Mouse (Mus musculus) monocyte, adult 2 months (primary cell): Measurements from ENCODE around the gene Dupd1.
A peak's percentile ranks its signal among the peaks of the same experiment; 100 is the strongest.

Experiments
- DNase-seq, 2 experiments: peaks; one replicate each; pipeline ENCODE4 v3.0.0; 2022; ENCODE audit warnings: low spot score in 2 of 2, low read depth in 1 of 2

Dupd1 gene

DNA sequence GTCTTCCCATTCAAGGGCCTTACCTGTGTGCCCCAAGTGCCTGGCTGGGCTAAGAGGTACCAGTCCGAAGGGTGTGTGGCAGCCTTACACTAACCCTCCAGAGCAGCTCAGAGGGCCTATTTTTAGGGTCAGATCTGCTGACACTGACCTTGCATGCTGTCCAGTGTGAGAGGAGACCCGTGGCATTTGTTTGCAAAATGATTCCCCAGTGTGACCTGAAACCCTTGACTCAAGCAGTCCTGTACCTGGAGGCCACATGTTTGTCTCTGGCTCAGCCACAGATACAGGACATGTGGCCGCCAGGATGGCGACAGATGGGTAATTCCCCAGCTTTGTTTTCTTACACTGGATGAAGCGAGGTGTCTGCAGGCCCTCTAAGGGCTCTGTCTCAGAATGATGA, at the start of gene Dupd1:
TSS of gene Dupd1 (minus strand) at position 91 of the 400 bp plus-strand sequence.
- no peak for DNase-seq

DNA sequence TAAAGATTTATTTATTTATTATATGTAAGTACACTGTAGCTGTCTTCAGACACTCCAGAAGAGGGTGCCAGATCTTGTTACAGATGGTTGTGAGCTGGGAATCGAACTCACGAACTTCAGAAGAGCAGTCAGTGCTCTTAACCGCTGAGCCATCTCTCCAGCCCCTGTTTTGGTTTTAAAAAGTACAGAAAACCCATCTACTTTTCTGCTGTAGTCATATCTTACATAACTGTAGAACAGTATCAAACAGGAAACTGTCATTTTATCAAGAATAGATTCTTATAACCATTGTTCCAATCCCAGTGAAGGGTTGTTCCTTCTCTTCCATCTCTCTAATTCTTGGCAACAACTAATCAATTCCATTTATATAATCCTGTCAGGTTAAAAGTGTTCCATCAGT, 49.4 kb upstream of the Dupd1 start:
- DNase-seq: no peak

DNA sequence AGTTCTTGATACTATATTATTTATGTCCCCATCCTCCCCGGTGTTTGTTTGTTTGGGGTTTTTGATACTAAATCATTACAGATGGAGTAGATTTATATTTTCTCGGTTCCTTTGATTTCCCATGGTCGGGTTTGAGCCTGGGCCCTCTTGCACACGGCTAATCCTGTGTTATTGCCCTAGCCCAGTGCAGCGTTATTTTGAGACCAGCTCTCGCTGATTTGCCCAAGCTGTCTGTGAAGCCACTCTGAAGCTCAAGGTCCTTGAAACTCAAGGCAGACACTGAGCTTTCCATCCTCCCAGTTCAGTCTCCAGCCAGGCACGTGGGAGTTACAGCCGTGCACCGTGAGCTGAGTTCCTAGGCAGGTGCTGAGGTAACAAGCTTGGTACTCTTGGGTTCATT, 47.2 kb upstream of the Dupd1 start:
- DNase-seq: no peak

DNA sequence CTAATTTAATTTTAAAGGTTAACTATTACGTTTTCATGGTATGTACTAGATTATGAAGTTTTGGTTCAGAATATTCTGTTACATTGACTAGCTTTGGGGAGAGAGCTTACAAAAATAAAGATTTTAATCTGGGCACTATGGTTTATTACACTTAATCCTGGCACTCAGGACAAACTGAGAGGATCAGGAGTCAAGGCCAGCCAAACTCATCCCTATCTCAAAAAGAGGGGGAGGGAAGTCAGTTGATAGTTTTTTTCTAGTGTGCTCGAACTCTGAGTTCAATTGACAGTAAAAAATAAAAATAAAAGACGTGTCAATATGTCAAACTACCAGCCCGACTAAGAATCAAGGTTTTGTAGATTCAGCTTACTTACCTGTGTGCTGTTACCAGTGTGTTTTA, 39.0 kb upstream of the Dupd1 start:
- no peak for DNase-seq

DNA sequence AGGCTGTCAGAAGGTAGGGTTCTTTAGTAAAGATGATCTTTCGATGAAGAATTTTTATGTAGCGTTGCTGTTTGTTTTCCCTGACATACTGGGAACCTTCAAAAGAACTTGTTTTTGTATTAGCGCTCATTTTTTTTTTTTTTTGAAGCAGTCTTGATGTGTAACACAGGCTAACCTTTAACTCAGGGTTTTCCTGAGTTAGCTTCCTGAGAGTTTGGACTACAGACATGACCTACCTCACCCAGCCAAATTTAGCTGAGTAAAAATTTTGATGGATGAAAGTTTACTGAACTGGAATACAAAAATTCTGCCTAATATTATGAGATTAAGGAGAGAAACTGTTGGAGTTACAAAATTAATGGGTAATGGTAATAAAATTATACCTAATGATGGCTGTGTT, 38.0 kb upstream of the Dupd1 start:
- DNase-seq: no peak

DNA sequence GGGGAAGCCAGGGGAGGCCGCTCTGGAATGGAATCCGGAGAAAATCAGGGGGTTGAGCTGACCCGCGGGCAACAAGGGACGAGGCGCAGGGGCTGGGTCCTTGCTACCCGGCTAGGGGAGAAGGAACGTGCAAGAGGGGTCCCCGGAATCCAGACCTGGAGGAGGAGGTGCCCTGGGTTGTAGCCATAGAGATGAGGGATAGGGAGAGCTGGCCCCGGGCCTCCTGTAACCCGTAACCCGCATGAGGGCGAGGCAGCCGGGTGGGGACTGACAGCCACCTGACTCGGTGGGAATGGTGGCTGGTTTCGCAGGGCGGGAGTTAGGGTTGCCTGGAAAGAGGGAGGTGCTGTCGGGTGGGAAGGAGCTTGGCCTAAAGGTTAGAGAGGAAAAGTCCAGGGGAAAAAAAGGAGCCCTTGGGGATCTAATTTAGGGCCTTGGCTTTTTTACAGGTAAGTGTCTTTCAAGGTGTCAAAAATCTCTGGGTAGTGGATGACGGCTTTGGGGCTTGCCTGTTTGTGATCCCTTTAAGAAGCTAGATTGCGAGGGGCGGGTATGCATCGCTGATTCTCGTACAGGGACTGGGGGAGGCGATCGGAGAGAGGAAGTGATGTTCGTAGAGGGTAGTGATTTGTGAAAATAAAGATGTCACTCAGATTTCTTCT, 36.6 kb upstream of the Dupd1 start, which contains the start of gene Dusp13:
TSS of gene Dusp13 (minus strand) at position 301 of the 662 bp plus-strand sequence.
- DNase-seq: peak; percentile 16 to 41

DNA sequence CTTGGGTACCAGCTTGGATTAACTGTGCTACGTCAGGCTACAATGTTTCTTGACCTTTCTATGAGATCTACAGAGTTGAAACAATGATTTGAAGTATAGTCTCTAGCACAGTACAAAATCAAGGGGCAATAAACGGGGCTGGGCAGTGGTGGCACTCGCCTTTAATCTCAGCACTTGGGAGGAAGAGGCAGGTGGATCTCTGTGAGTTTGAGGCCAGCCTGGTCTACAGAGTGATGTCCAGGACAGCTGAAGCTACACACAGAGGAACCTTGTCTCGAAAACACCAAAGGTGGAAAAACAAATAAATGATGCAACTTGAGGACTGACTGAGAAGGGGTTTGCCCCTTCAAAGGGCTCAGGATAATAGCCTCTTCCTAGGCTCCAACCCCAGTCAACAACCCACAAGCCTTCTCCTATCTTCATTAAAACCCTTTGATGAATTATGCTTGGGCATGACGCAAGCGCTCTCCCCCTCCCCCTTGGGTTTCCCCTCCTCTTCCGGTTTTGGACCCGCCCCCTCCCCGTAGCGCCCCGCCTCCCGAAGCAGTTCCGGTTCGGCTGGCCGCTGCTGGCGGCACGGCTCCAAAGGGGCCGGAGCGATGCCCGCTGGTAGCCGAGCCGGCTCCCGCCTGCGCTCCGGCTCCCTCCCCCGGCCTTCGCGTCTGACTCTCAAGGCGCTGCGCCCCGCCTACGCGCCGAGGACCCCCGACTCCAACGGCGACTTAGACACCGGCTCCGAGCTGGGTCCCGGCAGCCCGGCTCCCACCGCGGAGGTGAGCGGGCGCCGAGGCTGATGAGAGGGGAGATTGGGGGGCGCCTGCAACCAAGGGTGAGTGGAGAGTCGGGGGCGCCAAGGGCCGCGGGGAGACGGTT, 35.9 kb upstream of the Dupd1 start, which contains the start of gene Samd8:
TSS of gene Samd8 (plus strand) at position 524 of the 873 bp plus-strand sequence.
- peak; percentile 45 to 69 for DNase-seq

DNA sequence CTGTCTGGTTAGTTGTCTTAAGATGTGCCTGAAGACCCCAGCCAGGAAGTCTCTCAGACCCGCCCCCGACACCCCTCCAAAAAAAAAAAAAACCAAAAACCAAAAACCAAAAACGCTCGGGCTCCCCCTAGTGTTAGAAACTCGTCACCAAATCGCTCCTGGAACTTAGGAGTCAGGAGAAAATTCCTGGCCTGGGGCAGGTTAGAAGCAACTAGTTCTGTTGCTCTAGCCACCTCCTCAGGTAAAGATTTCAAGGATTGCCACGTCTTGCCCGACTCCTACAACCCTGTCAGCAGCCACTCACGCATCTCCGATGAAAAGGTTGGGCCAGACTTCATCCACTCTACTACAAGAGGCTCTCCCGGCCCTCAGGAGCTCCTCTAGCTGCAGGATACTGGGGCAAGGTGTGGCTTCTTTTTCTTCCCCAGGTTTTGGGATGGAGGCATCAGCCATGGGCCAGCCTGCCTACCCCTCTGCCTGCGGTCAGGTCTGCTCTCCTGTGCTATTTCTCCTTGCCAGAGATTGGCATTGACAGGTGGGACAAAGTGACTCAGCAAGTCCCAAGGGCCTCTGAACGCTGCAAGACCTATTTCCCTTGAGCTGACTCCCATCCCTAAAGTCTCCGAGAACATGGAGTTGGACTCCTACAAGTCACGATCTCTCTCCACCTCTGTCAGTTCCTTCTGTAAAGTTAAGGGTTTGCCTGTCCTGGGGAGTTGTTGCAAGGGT, 33.9 kb upstream of the Dupd1 start:
- DNase-seq: no peak

DNA sequence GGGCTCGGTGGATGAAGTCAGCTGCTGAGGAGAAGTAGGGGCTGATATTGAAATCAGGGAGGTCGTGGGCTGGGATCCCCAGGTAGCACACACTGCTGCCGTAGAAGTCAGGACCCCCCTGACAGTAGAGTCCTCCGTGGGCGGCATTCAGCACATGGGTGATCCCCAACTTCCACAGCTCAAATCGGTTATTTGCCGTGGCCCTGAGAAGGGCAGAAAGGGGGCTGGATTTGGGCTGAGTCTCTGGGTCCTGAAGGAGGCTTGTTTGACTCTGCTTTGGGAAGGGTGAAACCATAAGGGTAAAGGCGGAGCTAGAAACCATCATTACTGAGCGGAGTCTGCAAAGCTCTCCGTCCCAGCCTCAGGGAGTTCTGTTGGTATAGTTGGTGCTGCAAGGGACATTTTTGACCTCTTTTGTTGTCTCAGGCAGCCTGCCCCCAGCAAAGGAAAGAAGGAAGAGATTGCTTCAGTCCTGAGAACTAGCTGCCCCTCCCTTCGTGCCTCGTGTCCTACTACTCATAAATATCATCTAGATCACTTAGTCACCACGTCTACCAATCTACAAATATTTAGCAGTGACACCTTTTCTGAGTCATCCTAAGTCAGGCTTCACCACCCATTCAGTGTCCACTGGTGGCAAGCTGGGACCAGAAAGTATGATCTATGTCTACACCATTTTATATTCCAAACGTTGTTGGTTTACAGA, 33.2 kb upstream of the Dupd1 start:
- DNase-seq: no peak

DNA sequence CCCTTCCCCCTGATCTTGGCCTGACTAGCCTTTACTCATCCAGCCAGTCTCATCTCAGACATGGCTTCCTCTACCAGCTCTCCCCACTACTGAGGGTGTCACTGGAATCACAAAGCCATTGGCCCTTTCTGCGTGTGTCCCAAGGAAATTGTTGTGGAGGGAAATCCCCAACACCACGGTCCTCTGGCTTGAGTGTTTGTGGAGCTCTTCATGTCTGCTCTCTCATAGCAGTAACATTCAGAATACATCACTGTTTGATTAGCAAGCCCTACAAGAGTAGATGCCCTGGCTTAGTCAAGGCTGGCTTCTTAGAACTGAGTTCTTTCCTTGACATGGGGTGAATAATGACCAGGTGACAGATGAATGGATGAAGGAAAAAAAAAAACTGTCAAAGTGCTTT, 32.5 kb upstream of the Dupd1 start:
- DNase-seq: no peak

DNA sequence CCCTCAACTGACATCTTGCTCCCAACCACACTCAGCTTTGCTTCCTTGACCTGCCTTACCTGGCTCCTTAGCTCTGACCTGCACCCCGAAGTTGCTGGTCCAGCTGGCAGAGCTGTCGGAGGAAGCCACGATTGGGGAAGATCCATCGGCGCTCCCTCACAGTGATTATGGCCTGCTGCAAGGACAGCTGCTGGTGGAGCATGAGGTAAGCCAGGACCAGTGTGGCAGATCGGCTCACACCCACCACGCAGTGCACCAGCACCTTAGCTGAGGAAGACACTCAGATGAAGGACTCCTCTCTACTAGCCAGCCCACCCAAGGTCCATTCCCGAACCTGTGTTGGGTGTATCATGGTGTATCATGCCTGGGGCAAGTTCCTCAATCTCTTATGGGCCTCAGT, 31.9 kb upstream of the Dupd1 start:
- DNase-seq: no peak

DNA sequence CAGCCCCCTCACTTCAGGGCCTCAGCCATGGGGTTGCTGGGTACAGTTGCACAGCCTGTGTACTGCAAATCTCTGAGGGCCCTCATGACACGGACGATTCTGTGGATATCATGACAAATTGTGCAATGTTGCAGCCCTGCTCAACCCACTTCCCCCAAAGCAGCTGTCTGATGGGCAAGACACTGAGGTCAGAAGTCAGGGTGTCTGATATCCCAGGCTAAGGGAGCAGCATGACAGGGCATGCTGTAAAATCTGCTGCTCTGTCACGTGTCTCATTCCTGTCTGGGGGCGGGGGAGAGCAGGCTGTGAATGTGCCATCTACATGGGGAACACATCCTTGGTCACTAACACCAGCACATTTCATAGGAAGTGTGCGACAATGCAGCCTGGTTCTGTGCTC, 30.8 kb upstream of the Dupd1 start:
- peak; percentile 33 to 47 for DNase-seq

DNA sequence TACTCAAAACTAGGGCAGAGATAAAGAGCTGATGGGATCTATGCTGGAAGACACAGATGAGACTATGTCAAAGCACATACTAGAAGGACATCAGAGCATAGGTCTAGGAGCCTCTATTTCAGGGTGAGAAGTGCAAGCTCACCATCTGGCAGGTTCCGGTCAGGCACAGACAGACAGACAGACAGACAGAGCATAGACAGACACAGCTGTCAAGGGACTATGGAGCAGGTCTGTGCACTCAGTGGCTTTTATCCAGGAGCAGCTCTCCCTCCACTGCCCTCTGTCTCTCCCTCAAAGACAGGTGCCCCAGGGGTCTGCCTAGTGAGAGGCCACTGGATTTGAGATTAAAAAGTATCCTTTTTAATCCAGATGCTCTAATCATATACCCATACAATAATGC, 29.8 kb upstream of the Dupd1 start:
- DNase-seq: no peak

DNA sequence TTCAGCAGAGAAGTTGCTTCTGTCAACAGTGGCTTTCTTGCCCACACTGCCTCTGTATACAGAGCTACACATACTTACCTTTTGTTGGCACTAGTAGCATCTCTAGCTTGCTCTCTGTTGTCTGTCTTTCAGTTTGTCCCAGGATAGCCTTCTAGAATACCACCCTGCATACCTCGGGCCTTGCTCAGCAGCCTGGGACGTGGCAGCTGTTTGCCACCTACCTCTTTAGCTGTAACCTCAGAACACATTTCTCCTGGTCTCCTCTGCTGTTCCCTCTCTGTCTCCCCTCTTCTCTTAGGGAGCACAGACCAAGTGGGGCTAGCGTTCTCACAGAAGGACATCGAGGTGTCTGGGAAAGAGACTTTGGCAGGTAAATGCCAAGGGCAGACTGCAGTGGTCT, 28.1 kb upstream of the Dupd1 start:
- DNase-seq: no peak

DNA sequence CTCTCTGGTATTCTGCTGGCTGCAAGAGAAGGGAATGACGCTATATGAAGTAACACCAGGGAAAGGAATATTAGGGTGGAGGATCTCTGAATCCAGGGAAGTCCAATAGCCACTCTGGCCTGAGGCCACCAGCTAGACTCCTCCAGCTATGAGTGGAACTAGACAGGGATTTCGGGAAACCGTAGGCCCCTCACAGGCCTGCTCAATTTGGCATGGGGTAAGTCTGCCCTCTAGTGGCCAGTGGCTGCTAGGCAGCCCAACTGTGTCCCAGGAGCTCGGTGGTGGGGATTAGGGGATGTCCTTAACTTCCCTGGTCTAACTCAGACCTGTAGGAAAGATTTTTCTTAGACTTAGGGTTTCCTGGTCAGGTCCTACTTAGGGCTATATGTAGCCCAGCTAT, 27.4 kb upstream of the Dupd1 start:
- peak; percentile 33 to 58 for DNase-seq

DNA sequence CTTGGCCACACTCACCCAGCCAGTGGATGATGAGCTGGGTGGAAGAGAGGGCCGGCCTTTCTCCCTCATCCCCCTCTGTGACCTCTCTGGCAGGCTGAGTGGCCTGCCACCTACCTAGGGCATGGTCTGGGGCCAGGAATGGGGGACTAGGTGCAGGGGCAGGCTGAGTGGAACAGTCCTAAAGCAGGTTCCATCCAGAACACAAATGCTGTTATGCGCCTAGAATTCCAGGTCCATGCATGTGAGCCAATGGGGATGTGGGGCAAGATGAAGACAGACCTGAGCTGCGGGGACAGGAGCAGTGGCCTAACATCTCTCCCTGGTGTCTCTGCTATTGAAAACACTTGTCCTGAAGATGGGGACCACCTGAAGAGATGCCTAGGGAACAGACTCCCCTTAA, 26.9 kb upstream of the Dupd1 start:
- no peak for DNase-seq

DNA sequence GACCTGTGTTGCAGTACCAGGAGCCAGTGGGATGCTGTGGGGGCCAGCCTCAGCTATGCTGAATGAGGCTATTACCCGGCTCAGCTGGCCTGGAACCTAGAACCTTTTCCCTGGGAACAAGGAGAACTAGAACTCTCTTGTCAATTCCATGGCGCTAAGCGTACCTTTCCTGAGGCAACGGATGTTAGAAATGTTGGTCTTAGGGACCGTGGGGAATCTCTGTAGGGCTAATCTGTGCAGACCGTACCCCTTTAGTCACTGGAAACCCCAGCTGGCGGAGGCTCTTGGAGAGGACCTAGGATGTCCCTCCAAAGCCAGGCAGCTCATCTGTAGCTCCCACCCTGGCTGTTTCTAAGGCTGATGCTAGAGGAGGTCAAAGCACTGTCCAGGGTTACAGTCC, 26.0 kb upstream of the Dupd1 start:
- no peak for DNase-seq

DNA sequence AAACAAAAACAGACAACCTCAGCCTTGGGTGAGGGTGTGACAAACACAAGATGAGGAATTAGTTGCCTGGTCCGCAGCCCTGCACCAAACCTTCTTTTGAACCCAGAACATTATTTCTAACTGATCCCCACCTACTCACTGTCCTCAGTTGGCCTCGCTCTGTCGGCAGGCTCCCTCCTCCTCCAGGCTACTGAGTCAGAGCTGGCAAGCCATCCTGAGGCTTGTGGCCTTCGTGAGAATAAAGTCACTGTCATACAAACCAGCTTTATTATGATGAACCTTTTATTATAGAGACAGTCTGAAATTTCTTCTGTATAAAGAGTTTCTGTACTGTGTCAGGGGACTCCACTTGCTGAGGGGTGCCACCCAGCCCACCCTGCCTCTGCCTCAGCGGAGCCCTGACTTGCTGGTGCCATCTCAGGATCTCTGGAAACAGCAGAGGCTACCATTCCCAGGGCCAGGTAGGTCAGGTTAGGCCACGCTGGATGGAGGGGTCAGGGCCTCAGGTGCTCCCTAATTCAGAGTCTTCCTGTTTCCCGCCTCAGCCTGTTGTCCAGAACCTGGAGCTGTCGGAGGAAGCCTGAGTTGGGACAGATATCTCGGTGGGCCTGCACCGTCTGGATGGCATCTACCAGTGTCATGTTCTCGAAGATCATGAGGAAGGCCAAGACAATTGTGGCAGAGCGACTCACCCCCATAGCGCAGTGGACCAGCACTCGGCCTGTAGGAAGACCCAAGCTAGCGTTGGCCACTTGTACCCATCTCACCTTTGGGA, 18.9 kb upstream of the Dupd1 start:
- no peak for DNase-seq

DNA sequence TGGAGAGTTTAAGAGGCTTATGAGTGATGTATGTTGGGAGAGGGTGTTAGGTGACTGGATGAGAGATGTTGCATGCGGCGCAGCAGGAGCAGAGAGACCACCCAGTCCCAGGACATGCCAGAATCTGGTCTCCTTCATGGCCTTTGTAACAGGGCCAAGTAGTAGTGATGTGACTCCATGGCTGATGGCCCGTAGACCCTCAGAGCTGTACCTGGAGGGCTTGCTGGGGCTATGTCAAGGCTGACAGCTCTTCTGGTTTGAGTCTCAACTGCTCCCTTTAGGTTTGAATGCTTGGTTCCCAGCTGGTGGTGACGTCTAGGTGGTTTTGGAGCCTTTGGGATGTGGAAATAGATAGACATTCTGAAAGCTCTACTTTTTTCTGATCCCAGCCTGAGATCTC, 15.6 kb upstream of the Dupd1 start:
- DNase-seq: no peak

DNA sequence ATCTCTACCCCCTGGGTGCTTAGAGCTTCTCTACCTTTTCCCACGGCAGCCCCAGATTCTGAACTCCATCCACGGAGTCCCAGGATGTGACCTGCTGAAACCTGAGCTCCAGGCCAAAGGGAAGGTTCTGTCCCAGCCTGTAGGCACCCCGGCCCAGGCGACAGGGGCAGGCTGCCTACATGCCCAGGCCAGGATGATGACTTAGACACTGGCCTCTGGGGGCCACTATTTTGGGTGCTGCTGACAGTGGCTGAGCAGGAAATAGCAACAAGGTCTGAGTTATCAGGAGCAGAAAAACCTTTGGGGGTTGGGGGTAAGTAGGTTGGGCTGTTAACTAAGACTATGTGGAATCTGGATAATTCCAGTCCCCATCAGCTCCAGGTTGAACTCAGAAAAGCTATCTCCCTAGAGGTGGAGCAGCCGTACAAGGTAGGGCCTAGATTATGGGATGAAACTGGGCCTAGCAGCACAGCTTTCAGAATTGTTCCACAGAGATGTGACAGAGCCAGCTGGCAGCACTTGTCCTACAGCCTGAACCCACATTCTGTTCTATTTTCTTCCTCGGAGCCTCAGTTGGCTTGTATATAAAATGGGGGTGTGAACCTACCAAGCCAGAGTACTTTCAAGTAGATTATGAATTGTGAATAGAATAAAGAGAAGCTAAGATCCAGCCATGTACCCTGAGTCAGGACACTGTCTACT, 14.8 kb upstream of the Dupd1 start:
- DNase-seq: no peak
